Mouse (Mus musculus): ENCODE results near the gene Upb1. TPM values are rescaled to one million over a fixed set of nuclear protein-coding genes. Genes with fewer than 3 reads are reported as not detected.
"Not testable (repeated sequence)": the region's sequence is repeated elsewhere in the genome, so short reads cannot be mapped to it uniquely, and the experiment has no call there.

Upb1 gene
- 0.06 TPM for polyA plus RNA-seq (2012; fragmentation: generic; extraction: Trizol)
- long read RNA-seq, experiment 1, result 0 reads
- long read RNA-seq, experiment 2, result 0 reads

DNA sequence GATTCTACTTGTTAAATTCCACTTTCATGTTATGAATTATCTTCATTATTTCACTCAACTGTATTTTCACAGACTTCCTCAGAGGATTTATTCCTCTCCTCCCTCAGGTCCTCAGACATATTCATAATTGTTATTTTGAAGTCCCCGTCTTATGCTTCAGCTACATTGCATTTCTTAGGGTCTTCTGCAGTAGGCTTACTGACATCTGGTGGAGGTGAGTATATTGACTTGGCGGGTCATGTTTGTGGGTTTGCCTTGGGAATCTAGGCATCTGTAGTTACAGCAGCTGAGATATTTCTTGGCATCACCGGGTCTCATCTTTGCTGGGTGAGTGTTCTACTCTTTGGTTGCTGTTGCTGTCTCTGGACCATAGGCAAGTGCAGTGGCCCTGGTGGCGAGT is at the start of gene Upb1:
Upb1 (plus strand) TSS at position 158 of the 400 bp plus-strand sequence.
- H3K79me3 ChIP-seq (ENCODE audit: low read depth), result no peaks in the 10 kb centered on the region
- no peaks in the 10 kb centered on the region for H3K36me3 ChIP-seq (ENCODE audit: control insufficient read depth, insufficient read depth)
- H3K4me3 ChIP-seq (ENCODE audit: insufficient read depth, poor library complexity, severe bottlenecking), result no peak within 1 kb of the TSS
- H3ac ChIP-seq (ENCODE audit: control insufficient read depth, insufficient read length, low read depth), result no peak within 1 kb of the TSS
- H3K27me3 ChIP-seq (ENCODE audit: control insufficient read depth, insufficient read depth, insufficient read length), result no peaks in the 10 kb centered on the region
- no peaks in the 10 kb centered on the region for H3K79me2 ChIP-seq (ENCODE audit: control insufficient read depth, insufficient read depth)
- TF ChIP-seq MYOG (IDR thresholded peaks at IDR 0.05; ENCODE audit: control insufficient read depth, extremely low read depth, insufficient read length) (no peak), CTCF (IDR thresholded peaks at IDR 0.05; ENCODE audit: control insufficient read depth, insufficient read depth, insufficient read length) (no peak), CEBPB (IDR thresholded peaks at IDR 0.05; ENCODE audit: low read depth) (no peak), MAX (IDR thresholded peaks at IDR 0.05) (no peak), MYOD1 (IDR thresholded peaks at IDR 0.05; ENCODE audit: control insufficient read depth, insufficient read length, low read depth) (no peak), USF1 (IDR thresholded peaks at IDR 0.05; ENCODE audit: low read depth) (no peak), FOSL1 (IDR thresholded peaks at IDR 0.05; ENCODE audit: insufficient read depth, low read length, poor library complexity, severe bottlenecking) (no peak)

- no peak overlapping the region for H3ac ChIP-seq (ENCODE audit: control insufficient read depth, insufficient read length, low read depth)
- H3K79me3 ChIP-seq (ENCODE audit: low read depth), result no peaks in the 10 kb centered on the region
- H3K27me3 ChIP-seq (ENCODE audit: control insufficient read depth, insufficient read depth, insufficient read length), result peaks cover 17% of the 10 kb centered on the region
- TF ChIP-seq MYOD1 (IDR thresholded peaks at IDR 0.05; ENCODE audit: control insufficient read depth, insufficient read length, low read depth), result no peak
- no peak for TF ChIP-seq FOSL1 (IDR thresholded peaks at IDR 0.05; ENCODE audit: insufficient read depth, low read length, poor library complexity, severe bottlenecking)
- no peak overlapping the region for H3K4me3 ChIP-seq (ENCODE audit: insufficient read depth, poor library complexity, severe bottlenecking)
- no peaks in the 10 kb centered on the region for H3K79me2 ChIP-seq (ENCODE audit: control insufficient read depth, insufficient read depth)
- H3K36me3 ChIP-seq (ENCODE audit: control insufficient read depth, insufficient read depth), result no peaks in the 10 kb centered on the region
Measured at GRCm38 (mm10) chr10:75352541-75352940, 48.4 kb upstream of the Upb1 start.

DNA sequence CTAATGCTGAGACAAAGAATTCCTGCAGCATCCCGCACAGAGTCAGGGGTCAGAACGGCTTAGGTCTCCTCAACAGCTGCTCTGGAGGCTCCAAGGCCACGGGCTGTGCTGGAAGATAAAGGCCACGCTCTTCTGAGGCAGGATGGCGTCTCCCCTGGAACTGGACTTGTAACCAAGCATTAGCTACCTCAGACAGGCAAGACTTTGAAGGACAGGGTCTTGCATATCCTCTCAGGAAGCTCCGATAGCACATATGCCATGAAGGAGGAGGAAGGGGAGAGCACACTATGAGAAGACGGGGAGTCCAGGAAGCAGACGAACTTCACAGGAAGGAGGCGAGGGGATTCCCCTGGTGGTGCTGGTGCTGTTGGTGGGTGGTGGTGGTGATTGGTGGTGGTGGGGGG is 47.1 kb upstream of the Upb1 start:
- not testable (repeated sequence) for H3K36me3 ChIP-seq (ENCODE audit: control insufficient read depth, insufficient read depth); H3K4me3 ChIP-seq (ENCODE audit: insufficient read depth, poor library complexity, severe bottlenecking); H3ac ChIP-seq (ENCODE audit: control insufficient read depth, insufficient read length, low read depth); H3K79me3 ChIP-seq (ENCODE audit: low read depth); H3K79me2 ChIP-seq (ENCODE audit: control insufficient read depth, insufficient read depth)
- peaks cover 16% of the 10 kb centered on the region for H3K27me3 ChIP-seq (ENCODE audit: control insufficient read depth, insufficient read depth, insufficient read length)

DNA sequence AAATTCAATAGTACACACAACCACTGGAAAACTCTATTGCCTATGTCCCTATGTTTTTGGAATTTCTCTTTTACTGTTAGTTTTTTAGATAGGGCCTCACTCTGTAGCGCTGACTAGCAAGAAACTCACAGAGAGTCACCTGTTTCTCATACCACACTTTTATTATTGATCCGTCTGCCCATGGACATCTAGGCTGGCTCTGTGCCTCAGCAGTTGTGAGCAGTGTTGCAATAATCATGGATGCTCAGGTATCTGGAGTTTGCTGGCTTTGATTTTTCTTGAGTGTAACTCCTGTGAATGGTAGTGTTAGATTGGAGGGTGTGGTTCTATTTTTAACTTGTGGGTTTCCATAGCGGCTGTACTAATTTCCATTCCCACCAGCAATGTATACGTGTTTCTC is 45.6 kb upstream of the Upb1 start:
- H3ac ChIP-seq (ENCODE audit: control insufficient read depth, insufficient read length, low read depth), result no peak overlapping the region
- no peaks in the 10 kb centered on the region for H3K36me3 ChIP-seq (ENCODE audit: control insufficient read depth, insufficient read depth)
- H3K27me3 ChIP-seq (ENCODE audit: control insufficient read depth, insufficient read depth, insufficient read length), result peaks cover 12% of the 10 kb centered on the region
- H3K79me3 ChIP-seq (ENCODE audit: low read depth), result no peaks in the 10 kb centered on the region
- no peaks in the 10 kb centered on the region for H3K79me2 ChIP-seq (ENCODE audit: control insufficient read depth, insufficient read depth)
- TF ChIP-seq MYOG (IDR thresholded peaks at IDR 0.05; ENCODE audit: control insufficient read depth, extremely low read depth, insufficient read length), result no peak
- no peak for TF ChIP-seq FOSL1 (IDR thresholded peaks at IDR 0.05; ENCODE audit: insufficient read depth, low read length, poor library complexity, severe bottlenecking)
- no peak for TF ChIP-seq CTCF (IDR thresholded peaks at IDR 0.05; ENCODE audit: control insufficient read depth, insufficient read depth, insufficient read length)
- TF ChIP-seq CEBPB (IDR thresholded peaks at IDR 0.05; ENCODE audit: low read depth), result no peak
- no peak for TF ChIP-seq USF1 (IDR thresholded peaks at IDR 0.05; ENCODE audit: low read depth)
- TF ChIP-seq MYOD1 (IDR thresholded peaks at IDR 0.05; ENCODE audit: control insufficient read depth, insufficient read length, low read depth), result no peak
- TF ChIP-seq MAX (IDR thresholded peaks at IDR 0.05), result no peak
- H3K4me3 ChIP-seq (ENCODE audit: insufficient read depth, poor library complexity, severe bottlenecking), result no peak overlapping the region

- H3K79me3 ChIP-seq (ENCODE audit: low read depth); H3K36me3 ChIP-seq (ENCODE audit: control insufficient read depth, insufficient read depth); H3K79me2 ChIP-seq (ENCODE audit: control insufficient read depth, insufficient read depth); H3K4me3 ChIP-seq (ENCODE audit: insufficient read depth, poor library complexity, severe bottlenecking); H3K27me3 ChIP-seq (ENCODE audit: control insufficient read depth, insufficient read depth, insufficient read length); H3ac ChIP-seq (ENCODE audit: control insufficient read depth, insufficient read length, low read depth): not testable (repeated sequence)
Measured at GRCm38 (mm10) chr10:75364214-75364690, 36.7 kb upstream of the Upb1 start.

DNA sequence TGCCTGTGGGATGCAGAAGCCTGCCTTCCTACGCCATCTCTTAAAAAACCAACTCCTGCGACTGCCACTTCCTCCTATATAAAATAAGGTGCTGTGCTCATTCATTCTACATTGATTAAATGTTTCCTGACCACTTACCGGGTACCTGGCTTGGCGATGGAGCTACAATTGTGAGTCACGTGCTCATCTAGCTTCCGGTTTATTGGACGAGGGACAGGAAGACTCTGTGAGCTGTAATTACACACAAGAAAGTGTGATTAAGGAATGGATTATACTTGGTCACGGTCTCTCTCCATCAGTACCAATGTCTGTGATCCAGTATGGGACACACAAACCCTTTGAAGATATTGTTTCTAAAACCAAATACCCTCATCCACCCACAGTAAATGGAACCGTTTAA is 36.1 kb upstream of the Upb1 start:
- Histone ChIP-seq H3K36me3 (ENCODE audit: control insufficient read depth, insufficient read depth) (no peaks in the 10 kb centered on the region), H3ac (ENCODE audit: control insufficient read depth, insufficient read length, low read depth) (no peak overlapping the region), H3K79me3 (ENCODE audit: low read depth) (no peaks in the 10 kb centered on the region), H3K27me3 (ENCODE audit: control insufficient read depth, insufficient read depth, insufficient read length) (no peaks in the 10 kb centered on the region), H3K4me3 (ENCODE audit: insufficient read depth, poor library complexity, severe bottlenecking) (no peak overlapping the region), H3K79me2 (ENCODE audit: control insufficient read depth, insufficient read depth) (no peaks in the 10 kb centered on the region)
- TF ChIP-seq USF1 (IDR thresholded peaks at IDR 0.05; ENCODE audit: low read depth) (peak; percentile 48), MYOD1 (IDR thresholded peaks at IDR 0.05; ENCODE audit: control insufficient read depth, insufficient read length, low read depth) (no peak), MAX (IDR thresholded peaks at IDR 0.05) (no peak), MYOG (IDR thresholded peaks at IDR 0.05; ENCODE audit: control insufficient read depth, extremely low read depth, insufficient read length) (no peak), CTCF (IDR thresholded peaks at IDR 0.05; ENCODE audit: control insufficient read depth, insufficient read depth, insufficient read length) (no peak), CEBPB (IDR thresholded peaks at IDR 0.05; ENCODE audit: low read depth) (no peak), FOSL1 (IDR thresholded peaks at IDR 0.05; ENCODE audit: insufficient read depth, low read length, poor library complexity, severe bottlenecking) (no peak)
